Mouse (Mus musculus) gastrocnemius, postnatal 10 days (tissue): ENCODE measurements around the gene Jsrp1. TPM values are rescaled to one million over a fixed set of nuclear protein-coding genes. Genes with fewer than 3 reads are reported as not detected.

ENCODE experiments used
- microRNA-seq, 2 experiments: library from miRNA; unstranded; fragments of <30 nt; microRNA quantifications; one replicate each; pipeline ENCODE4 v1.2.0; 2021
- total RNA-seq, 2 experiments: library from RNA; stranded (reverse); gene quantifications; 2 replicates each; pipeline ENCODE4 v1.2.3; 2021

Gene Jsrp1
- total RNA-seq, 2 experiments from 2014 or later: 289 to 339 TPM

Small RNA genes within 50 kb of the gene (microRNA-seq; reads per million reads assigned to microRNA genes)
- gene Mir1982: 1.5 to 2.5 reads per million in 2 experiments

Other genes starting within 250 kb of the Jsrp1 start
- gene Klf16, start 236.2 kb downstream of the Jsrp1 start, total RNA-seq: 1 to 10 TPM; 3.5 to 5.8 TPM
- 10 to 100 TPM; 69.6 to 73.3 TPM for gene Abhd17a, start 223.2 kb downstream of the Jsrp1 start, total RNA-seq
- gene Scamp4, start 210.6 kb downstream of the Jsrp1 start, total RNA-seq: 10 to 100 TPM; 18.4 to 23.9 TPM
- 1 to 10 TPM in 1 of 2 experiments, under 1 TPM in 1; 0.99 to 1.3 TPM for gene Adat3, start 210.6 kb downstream of the Jsrp1 start, total RNA-seq
- 1 to 10 TPM in 1 of 2 experiments, under 1 TPM in 1; 0.45 to 1.2 TPM for gene Gm49322, start 207.5 kb downstream of the Jsrp1 start, total RNA-seq
- 100 to 1,000 TPM; 121 to 141 TPM for gene Csnk1g2, start 190.7 kb downstream of the Jsrp1 start, total RNA-seq
- 10 to 100 TPM; 39.9 to 40.3 TPM for gene Btbd2, start 156.4 kb downstream of the Jsrp1 start, total RNA-seq
- 100 to 1,000 TPM; 142 to 160 TPM for gene Mknk2, start 135.4 kb downstream of the Jsrp1 start, total RNA-seq
- gene Mob3a, start 111.5 kb downstream of the Jsrp1 start, total RNA-seq: 10 to 100 TPM in 1 of 2 experiments, 1 to 10 TPM in 1; 8.6 to 13.1 TPM
- 1 to 10 TPM; 4.3 to 6.1 TPM for gene Izumo4, start 111.3 kb downstream of the Jsrp1 start, total RNA-seq
- 10 to 100 TPM; 27.7 to 37.1 TPM for gene Ap3d1, start 71.2 kb downstream of the Jsrp1 start, total RNA-seq
- 10 to 100 TPM; 25.9 to 46.0 TPM for gene Dot1l, start 58.3 kb downstream of the Jsrp1 start, total RNA-seq
- 10 to 100 TPM; 31.6 to 41.3 TPM for gene Sf3a2, start 15.3 kb downstream of the Jsrp1 start, total RNA-seq
- gene Plekhj1, start 14.9 kb downstream of the Jsrp1 start, total RNA-seq: 10 to 100 TPM; 26.8 to 30.9 TPM
- under 1 TPM; 0.20 to 0.52 TPM for gene Amh, start 8.3 kb downstream of the Jsrp1 start, total RNA-seq
- gene Oaz1, start 13.2 kb upstream of the Jsrp1 start, total RNA-seq: 100 to 1,000 TPM; 846 to 935 TPM
- 10 to 100 TPM; 31.9 to 32.9 TPM for gene Lingo3, start 30.5 kb upstream of the Jsrp1 start, total RNA-seq
- gene Lsm7, start 41.7 kb upstream of the Jsrp1 start, total RNA-seq: 10 to 100 TPM; 36.8 to 42.4 TPM
- gene Sppl2b, start 41.8 kb upstream of the Jsrp1 start, total RNA-seq: 10 to 100 TPM; 30.5 to 33.0 TPM
- gene Tmprss9, start 58.4 kb upstream of the Jsrp1 start, total RNA-seq: under 1 TPM in 1 of 2 experiments, not detected in 1; 0.07 TPM
- 100 to 1,000 TPM; 113 to 127 TPM for gene Timm13, start 87.5 kb upstream of the Jsrp1 start, total RNA-seq
- 10 to 100 TPM; 24.0 to 28.1 TPM for gene Lmnb2, start 104.7 kb upstream of the Jsrp1 start, total RNA-seq
- gene Gadd45b, start 116.6 kb upstream of the Jsrp1 start, total RNA-seq: 10 to 100 TPM in 1 of 2 experiments, 1 to 10 TPM in 1; 9.0 to 15.9 TPM
- 1 to 10 TPM; 1.7 to 2.0 TPM for gene Gng7, start 201.4 kb upstream of the Jsrp1 start, total RNA-seq
- under 1 TPM; 0.27 to 0.87 TPM for gene Diras1, start 212.2 kb upstream of the Jsrp1 start, total RNA-seq
- 10 to 100 TPM; 11.5 to 13.3 TPM for gene Slc39a3, start 223.9 kb upstream of the Jsrp1 start, total RNA-seq
- 10 to 100 TPM; 82.2 to 84.4 TPM for gene Sgta, start 246.7 kb upstream of the Jsrp1 start, total RNA-seq